Mouse (Mus musculus): ENCODE measurements around the gene Rgs10. TPM values are rescaled to one million over a fixed set of nuclear protein-coding genes. Genes with fewer than 3 reads are reported as not detected.

Rgs10 gene
- polyA plus RNA-seq (2016; fragmentation: Nextera tagmentation; extraction: Ambion mirVana): 4.8 and 5.9 TPM in 2 replicates

DNA sequence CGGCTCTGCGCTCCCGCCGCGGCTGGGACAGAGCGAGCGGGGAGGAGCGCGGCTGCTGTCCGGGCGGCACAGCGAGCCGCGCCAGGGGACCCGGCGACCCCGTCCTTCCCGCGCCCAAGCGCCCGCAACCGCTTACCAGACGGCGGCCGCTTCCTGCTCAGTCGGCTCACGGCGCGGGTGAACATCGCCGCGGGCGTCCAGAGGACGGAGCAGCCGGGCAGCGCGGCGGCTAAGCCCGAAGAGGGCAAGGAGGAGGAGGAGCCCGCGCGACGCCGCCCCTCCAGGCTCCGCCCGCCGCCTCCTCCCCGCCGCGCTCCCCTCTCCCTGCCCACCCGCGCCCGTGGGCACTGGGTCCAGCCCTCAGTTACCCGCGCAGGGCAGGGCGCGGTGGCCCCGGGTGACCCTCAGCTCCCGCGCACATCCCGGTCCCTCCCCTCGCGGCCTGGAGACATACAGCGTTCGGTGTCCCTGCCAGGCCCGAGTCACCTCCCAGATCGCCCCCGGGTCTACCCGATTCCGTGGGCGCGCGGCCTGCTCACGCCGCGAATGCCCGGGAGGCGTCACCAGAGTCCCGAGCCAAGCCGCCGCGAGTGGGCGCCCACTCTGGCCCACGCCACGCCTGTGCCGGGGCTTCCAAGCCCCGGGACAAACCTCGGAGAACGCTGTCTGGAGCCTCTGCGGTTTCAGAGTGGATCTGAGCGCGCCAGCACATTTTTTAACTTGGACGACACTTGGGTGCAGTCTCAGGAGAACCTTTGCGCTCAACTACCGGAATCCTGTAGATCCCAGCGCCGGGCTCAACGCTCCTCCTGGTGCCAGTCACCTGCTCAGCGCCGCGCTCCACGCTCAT lies at the start of gene Rgs10:
Rgs10 (minus strand) TSS at position 829 of the 850 bp plus-strand sequence.
- peak; percentile 58 for DNase-seq (ENCODE audit: extremely low spot score, low spot score)
- Histone ChIP-seq H3K36me3 (replicated peaks) (no peaks in the 10 kb centered on the region), H3K27me3 (ENCODE audit: poor library complexity, severe bottlenecking) (peaks cover 90% of the 10 kb centered on the region), H3K4me3 (peak within 1 kb of the TSS; percentile 78), H3K4me1 (peaks cover 32% of the 10 kb centered on the region), H3K9me3 (no peaks in the 10 kb centered on the region), H3K27ac (peak within 1 kb of the TSS; percentile 75)
- WGBS: under 1% methylated on average over 96 of the region's 102 CpGs

GRCm38 (mm10) chr7:128462406-128462805 lies 43.8 kb upstream of the Rgs10 start:
- Histone ChIP-seq H3K27me3 (ENCODE audit: poor library complexity, severe bottlenecking) (no peaks in the 10 kb centered on the region), H3K9me3 (no peaks in the 10 kb centered on the region), H3K27ac (peak overlapping the region; percentile 99), H3K36me3 (replicated peaks) (no peaks in the 10 kb centered on the region), H3K4me3 (peak overlapping the region; percentile 91), H3K4me1 (peaks cover 36% of the 10 kb centered on the region)
- WGBS: 70% methylated on average over 5 of the region's 5 CpGs
- DNase-seq (ENCODE audit: extremely low spot score, low spot score): no peak

GRCm38 (mm10) chr7:128461285-128462215 lies 43.0 kb upstream of the Rgs10 start, which contains the start of gene Tial1:
Gene Tial1 (minus strand): TSS chr7:128461717.
- Histone ChIP-seq H3K27me3 (ENCODE audit: poor library complexity, severe bottlenecking) (no peaks in the 10 kb centered on the region), H3K9me3 (no peaks in the 10 kb centered on the region), H3K27ac (peak within 1 kb of the TSS; percentile 99), H3K4me1 (peaks cover 39% of the 10 kb centered on the region), H3K4me3 (peak within 1 kb of the TSS; percentile 91), H3K36me3 (replicated peaks) (no peaks in the 10 kb centered on the region)
- under 1% methylated on average over 69 of the region's 69 CpGs for WGBS
- DNase-seq (ENCODE audit: extremely low spot score, low spot score): peak; percentile 98

GRCm38 (mm10) chr7:128460865-128461228 lies 42.3 kb upstream of the Rgs10 start:
- 0% methylated on average over 22 of the region's 23 CpGs for WGBS
- peak overlapping the region; percentile 91 for H3K4me3 ChIP-seq
- H3K4me1 ChIP-seq: peaks cover 39% of the 10 kb centered on the region
- peak overlapping the region; percentile 99 for H3K27ac ChIP-seq
- H3K9me3 ChIP-seq: no peaks in the 10 kb centered on the region
- H3K36me3 ChIP-seq (replicated peaks): no peaks in the 10 kb centered on the region
- no peak for DNase-seq (ENCODE audit: extremely low spot score, low spot score)
- H3K27me3 ChIP-seq (ENCODE audit: poor library complexity, severe bottlenecking): no peaks in the 10 kb centered on the region

- H3K36me3 ChIP-seq (replicated peaks): no peaks in the 10 kb centered on the region
- under 1% methylated on average over 36 of the region's 36 CpGs for WGBS
- no peaks in the 10 kb centered on the region for H3K9me3 ChIP-seq
- peak overlapping the region; percentile 99 for H3K27ac ChIP-seq
- H3K27me3 ChIP-seq (ENCODE audit: poor library complexity, severe bottlenecking): no peaks in the 10 kb centered on the region
- H3K4me3 ChIP-seq: peak overlapping the region; percentile 91
- DNase-seq (ENCODE audit: extremely low spot score, low spot score): peak; percentile 22
- H3K4me1 ChIP-seq: peaks cover 39% of the 10 kb centered on the region
These were observed 41.7 kb upstream of the Rgs10 start for GRCm38 (mm10) chr7:128460131-128460864.

GRCm38 (mm10) chr7:128459791-128460130 lies 41.2 kb upstream of the Rgs10 start:
- DNase-seq (ENCODE audit: extremely low spot score, low spot score): no peak
- H3K27ac ChIP-seq: peak overlapping the region; percentile 99
- peaks cover 5% of the 10 kb centered on the region; the same call in 1 of the 2 replicates for H3K36me3 ChIP-seq (replicated peaks)
- H3K4me1 ChIP-seq: peaks cover 39% of the 10 kb centered on the region
- no peaks in the 10 kb centered on the region for H3K27me3 ChIP-seq (ENCODE audit: poor library complexity, severe bottlenecking)
- H3K4me3 ChIP-seq: peak overlapping the region; percentile 91
- no peaks in the 10 kb centered on the region for H3K9me3 ChIP-seq
- 19% methylated on average over 4 of the region's 4 CpGs for WGBS

- no peaks in the 10 kb centered on the region for H3K9me3 ChIP-seq
- H3K4me1 ChIP-seq: peaks cover 39% of the 10 kb centered on the region
- H3K27ac ChIP-seq: no peak overlapping the region
- peaks cover 22% of the 10 kb centered on the region for H3K36me3 ChIP-seq (replicated peaks)
- no peak for DNase-seq (ENCODE audit: extremely low spot score, low spot score)
- no peak overlapping the region for H3K4me3 ChIP-seq
- no peaks in the 10 kb centered on the region for H3K27me3 ChIP-seq (ENCODE audit: poor library complexity, severe bottlenecking)
These were observed 39.5 kb upstream of the Rgs10 start for GRCm38 (mm10) chr7:128458011-128458410.

- H3K36me3 ChIP-seq (replicated peaks): peaks cover 72% of the 10 kb centered on the region
- no peak overlapping the region for H3K4me3 ChIP-seq
These were observed 34.2 kb upstream of the Rgs10 start for GRCm38 (mm10) chr7:128452731-128453130.

DNA sequence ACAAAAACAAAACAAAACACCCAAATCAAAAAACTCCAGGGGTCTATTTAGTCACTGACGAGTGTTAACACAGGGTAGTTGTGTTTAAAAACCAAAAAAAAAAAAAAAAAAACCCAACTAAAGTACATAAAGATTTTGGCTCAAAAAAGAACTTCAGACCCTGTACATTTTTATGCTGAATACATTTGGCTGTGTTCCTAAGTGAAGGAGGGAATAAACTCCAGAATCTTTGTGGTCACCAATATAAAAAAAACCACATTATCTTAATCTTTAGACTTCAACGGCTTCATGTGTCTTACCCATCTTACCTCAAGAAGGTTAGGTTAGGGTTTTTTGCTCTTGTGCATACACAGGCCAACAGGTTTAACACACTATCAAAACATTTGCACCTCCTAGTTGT lies 22.0 kb upstream of the Rgs10 start:
- WGBS: 88% methylated on average over 2 of the region's 2 CpGs
- no peak for DNase-seq (ENCODE audit: extremely low spot score, low spot score)
- no peaks in the 10 kb centered on the region for H3K9me3 ChIP-seq
- no peaks in the 10 kb centered on the region for H3K4me1 ChIP-seq
- no peaks in the 10 kb centered on the region for H3K27me3 ChIP-seq (ENCODE audit: poor library complexity, severe bottlenecking)
- H3K27ac ChIP-seq: no peak overlapping the region
- no peak overlapping the region for H3K4me3 ChIP-seq
- H3K36me3 ChIP-seq (replicated peaks): peaks cover 74% of the 10 kb centered on the region

More at GRCm38 (mm10) chr7:128452731-128453130, 34.2 kb upstream of the Rgs10 start:
- Histone ChIP-seq H3K27me3 (ENCODE audit: poor library complexity, severe bottlenecking) (no peaks in the 10 kb centered on the region), H3K4me1 (peaks cover 6% of the 10 kb centered on the region), H3K9me3 (no peaks in the 10 kb centered on the region), H3K27ac (no peak overlapping the region)
- 93% methylated on average over 1 of the region's 1 CpGs for WGBS
- DNase-seq (ENCODE audit: extremely low spot score, low spot score): no peak

DNA sequence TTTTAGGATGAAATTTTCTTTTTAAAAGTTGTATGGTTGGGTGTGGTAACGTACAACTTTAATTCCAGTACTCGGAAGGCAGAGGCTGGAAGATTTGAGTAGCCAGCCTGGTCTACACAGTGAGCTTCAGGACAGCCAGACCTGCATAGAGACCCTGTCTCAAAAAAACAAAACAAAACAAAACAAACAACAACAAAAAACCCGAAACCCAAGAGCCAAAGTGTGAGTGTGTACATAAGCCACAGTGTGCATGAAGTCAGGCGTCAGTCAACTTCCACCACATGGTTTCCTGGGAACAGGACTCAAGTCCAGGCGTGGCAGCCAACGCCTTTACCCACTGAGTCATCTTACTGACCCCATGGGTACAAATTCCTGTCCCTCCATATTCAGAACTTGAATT lies 20.7 kb upstream of the Rgs10 start:
- Histone ChIP-seq H3K36me3 (replicated peaks) (peaks cover 60% of the 10 kb centered on the region), H3K9me3 (no peaks in the 10 kb centered on the region), H3K4me3 (no peak overlapping the region), H3K27ac (no peak overlapping the region), H3K27me3 (ENCODE audit: poor library complexity, severe bottlenecking) (no peaks in the 10 kb centered on the region), H3K4me1 (no peaks in the 10 kb centered on the region)
- 95% methylated on average over 6 of the region's 6 CpGs for WGBS
- no peak for DNase-seq (ENCODE audit: extremely low spot score, low spot score)

DNA sequence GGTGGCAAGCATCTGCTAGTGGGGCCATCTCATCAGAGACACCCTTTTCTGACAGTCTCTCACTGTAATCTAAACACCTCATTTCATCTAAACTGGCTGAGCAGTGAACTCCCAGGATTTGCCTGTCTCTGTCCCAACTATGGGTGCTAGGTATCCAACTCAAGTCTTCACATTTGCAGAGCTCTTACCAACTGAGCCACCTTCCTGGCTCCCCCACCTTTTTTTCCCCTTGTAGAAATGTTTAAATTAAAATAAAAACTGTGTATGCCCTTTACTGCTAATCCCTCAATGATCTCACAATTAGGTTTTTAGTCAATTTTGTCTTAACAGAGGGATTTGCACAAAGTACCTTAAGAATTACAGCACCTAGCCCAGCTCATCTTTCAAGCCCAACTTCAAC lies 19.6 kb upstream of the Rgs10 start:
- no peak for DNase-seq (ENCODE audit: extremely low spot score, low spot score)
- Histone ChIP-seq H3K27me3 (ENCODE audit: poor library complexity, severe bottlenecking) (no peaks in the 10 kb centered on the region), H3K4me1 (no peaks in the 10 kb centered on the region), H3K36me3 (replicated peaks) (peaks cover 49% of the 10 kb centered on the region), H3K27ac (no peak overlapping the region), H3K9me3 (no peaks in the 10 kb centered on the region), H3K4me3 (no peak overlapping the region)

DNA sequence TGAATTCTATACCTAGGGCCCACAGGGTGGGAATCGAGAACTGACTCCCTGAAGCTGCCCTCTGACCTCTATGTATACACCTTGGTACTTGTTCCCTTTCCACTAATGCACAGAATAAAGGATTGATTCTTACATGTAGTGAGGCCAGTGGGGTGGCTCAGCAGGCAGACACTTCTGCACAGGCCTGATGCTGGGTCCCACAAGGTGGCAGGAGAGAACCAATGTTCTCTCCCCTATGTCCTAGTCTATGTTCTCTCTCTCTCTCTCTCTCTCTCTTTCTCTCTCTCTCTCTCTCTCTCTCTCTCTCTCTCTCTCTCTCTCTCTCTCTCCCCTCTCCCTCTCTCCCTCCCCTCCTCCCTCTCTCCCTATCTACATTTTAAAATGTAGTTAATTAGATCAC lies 14.7 kb upstream of the Rgs10 start:
- Histone ChIP-seq H3K4me3 (no peak overlapping the region), H3K36me3 (replicated peaks) (peaks cover 7% of the 10 kb centered on the region), H3K9me3 (no peaks in the 10 kb centered on the region), H3K27me3 (ENCODE audit: poor library complexity, severe bottlenecking) (no peaks in the 10 kb centered on the region; the same call in 1 of the 2 replicates), H3K27ac (no peak overlapping the region), H3K4me1 (0 out of 2 replicates have a peak, but pooled peaks cover 5% of the 10 kb centered on the region)
- no peak for DNase-seq (ENCODE audit: extremely low spot score, low spot score)
- 78% methylated on average over 1 of the region's 1 CpGs for WGBS

Data from forebrain, embryonic 10.5 days (tissue).